Mouse (Mus musculus) urinary bladder, postnatal 25 days (tissue): Measurements from ENCODE around the gene Coro1a.
A peak's percentile ranks its signal among the peaks of the same experiment; 100 is the strongest.
"Not testable (repeated sequence)": the region's sequence is repeated elsewhere in the genome, so short reads cannot be mapped to it uniquely, and the experiment has no call there.

ENCODE experiments used
- DNase-seq: peaks from one replicate; pipeline ENCODE4 v3.0.0; 2022; ENCODE audit warnings: low spot score

Coro1a gene

DNA sequence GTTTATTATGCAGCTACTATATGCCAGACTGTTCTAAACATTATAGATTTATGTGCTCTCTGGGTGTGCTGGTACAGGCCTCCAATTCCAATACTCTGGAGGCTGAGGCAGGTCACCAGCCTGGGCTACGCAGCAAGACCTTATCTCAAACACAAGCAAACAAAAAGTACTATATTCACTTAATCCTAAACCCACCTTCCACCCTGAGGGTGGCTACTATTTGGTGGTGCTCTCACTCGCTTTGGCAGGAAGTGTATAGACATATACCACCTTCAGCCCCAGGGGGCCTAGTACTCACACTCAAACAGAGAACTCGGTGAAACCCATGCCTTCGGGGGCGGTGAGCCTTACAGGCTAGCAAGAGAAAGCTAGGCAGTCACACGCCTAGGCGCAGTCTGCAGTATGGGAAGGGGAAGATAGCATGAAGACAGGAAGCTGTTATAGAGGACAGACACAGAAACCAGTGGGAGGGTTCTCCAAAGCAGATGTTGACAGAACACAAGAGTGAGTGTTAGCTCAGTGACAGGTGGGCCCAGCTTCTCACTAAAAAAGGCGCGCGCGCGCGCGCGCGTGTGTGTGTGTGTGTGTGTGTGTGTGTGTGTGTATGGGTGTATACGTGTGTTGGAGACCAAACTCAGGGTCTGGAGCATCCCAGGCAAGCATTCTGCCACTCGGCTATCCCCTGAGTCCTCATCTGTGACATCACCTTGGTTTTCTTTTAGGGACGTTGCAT lies at the start of gene Coro1a:
Gene Coro1a, minus strand, starts transcription at position 346 of the 733 bp plus-strand sequence.
- DNase-seq: no peak

DNA sequence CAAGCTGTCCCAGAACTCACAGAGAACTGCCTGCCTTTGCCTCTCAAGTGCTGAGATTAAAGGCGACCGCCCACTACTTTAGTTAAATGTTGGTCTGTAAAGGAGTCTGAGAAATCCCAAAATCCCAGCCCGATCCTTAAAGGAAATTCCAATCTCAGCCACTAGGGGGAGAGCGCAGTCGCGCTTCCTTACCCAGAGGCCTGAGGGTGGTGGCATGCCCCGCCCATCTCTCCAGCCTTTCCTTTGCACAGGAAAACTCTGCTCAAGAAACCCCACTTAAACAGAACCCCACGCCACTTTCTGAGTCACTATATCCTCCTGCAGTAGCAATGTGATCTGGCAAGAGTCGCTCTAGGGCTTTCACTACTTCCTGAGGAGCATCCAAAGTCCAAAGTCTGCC lies 47.3 kb upstream of the Coro1a start:
- DNase-seq: peak; percentile 66

DNA sequence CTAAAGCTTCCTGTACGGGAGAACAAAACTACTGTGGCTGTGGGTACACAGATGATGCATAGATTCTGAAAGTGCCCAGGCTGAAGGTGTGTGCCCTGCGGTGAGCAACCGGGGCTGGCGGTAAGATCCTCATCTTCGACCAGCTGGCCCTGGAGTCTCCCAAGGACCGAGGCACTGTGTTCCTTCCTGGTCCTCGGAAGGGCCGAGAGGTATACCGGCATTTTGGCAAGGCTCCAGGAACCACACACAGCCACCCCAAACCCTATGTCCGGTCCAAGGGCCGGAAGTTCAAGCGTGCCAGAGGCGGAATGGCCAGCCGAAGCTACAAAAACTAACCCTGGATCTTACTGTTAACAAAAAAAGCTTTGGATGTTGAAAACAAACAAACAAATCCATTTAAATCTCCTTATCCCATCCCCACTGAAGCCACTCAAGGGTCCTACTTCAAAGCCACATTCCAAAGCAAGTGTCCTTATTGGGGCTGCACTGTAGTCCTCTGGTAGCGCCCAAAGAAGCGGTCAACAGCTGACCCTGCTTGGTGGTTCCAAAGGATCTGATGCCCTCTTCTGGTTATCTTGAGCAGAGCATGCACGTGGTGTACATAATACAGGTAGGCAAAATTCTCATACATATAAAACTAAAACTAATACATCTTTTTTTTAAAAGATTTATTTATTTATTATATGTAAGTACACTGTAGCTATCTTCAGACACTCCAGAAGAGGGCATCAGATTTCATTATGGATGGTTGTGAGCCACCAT lies 42.2 kb upstream of the Coro1a start:
- DNase-seq: no peak

- no peak for DNase-seq
Measured at GRCm38 (mm10) chr7:126748824-126749223, 41.2 kb upstream of the Coro1a start.

GRCm38 (mm10) chr7:126746798-126747197 lies 39.2 kb upstream of the Coro1a start:
- DNase-seq: no peak

- DNase-seq: no peak
Measured at GRCm38 (mm10) chr7:126746066-126746465, 38.5 kb upstream of the Coro1a start.

- DNase-seq: no peak
Measured at GRCm38 (mm10) chr7:126741964-126742482, 34.4 kb upstream of the Coro1a start.

DNA sequence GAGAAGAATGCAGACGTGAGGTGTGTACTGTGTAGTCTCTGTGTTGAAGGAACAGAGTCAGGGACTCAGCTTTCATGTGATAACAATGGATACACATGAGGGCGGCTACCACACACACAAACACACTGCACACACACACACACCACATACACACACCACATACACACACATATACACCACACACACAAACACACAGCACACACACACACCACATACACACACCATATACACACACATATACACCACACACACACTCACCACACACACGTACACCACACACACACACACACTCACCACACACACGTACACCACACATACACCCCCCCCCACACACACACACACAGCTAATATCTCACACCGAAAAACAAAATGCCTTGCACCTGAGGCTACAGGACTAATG lies 33.9 kb upstream of the Coro1a start:
- no peak for DNase-seq

- DNase-seq: no peak
Measured at GRCm38 (mm10) chr7:126740977-126741376, 33.4 kb upstream of the Coro1a start.

- DNase-seq: no peak
Measured at GRCm38 (mm10) chr7:126740132-126740735, 32.6 kb upstream of the Coro1a start.

GRCm38 (mm10) chr7:126739551-126739950 lies 32.0 kb upstream of the Coro1a start:
- DNase-seq: no peak

DNA sequence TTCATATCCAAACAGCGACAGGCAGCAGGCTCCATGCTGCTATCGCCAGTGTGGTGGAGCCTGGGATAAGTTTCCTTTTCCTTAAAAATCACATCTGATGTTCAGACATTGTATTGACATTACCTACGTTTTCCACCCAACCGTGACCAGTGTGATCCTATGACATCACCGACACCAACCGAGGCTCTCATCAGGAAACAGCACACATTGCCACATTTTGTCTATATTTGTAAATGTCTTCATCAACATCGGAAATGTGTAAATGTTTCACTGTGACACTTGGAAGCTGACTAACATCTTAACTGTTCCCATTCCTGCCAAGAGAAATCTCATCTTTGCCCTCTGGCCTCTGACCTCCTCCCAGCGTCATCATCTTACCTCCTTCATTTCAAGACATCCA lies 28.5 kb upstream of the Coro1a start:
- no peak for DNase-seq

DNA sequence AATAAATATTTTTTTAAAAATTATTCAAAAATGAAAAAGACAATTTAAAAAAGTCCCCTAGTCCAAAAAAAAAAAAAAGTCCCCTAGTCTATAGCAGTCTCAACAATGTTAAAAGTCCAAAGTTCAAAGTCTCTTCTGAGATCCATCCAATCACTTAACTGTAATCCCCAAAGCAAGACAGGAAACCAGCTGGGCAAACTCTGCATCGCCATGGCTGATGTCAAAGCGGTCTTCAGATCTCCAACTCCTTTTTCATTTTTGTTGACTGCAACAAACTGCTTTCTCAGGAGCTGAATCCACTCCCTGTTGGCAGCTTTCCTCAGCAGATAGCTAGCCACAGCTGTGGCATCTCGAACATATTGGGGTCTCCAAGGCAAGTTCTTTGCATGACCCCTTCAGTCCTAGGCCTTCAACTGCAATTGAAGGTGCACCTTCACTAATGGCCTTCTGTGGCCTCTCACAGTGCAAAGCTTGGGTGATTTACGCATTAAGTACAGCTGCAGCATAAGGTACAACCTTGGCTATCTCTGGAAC lies 22.7 kb upstream of the Coro1a start:
- DNase-seq: not testable (repeated sequence)

DNA sequence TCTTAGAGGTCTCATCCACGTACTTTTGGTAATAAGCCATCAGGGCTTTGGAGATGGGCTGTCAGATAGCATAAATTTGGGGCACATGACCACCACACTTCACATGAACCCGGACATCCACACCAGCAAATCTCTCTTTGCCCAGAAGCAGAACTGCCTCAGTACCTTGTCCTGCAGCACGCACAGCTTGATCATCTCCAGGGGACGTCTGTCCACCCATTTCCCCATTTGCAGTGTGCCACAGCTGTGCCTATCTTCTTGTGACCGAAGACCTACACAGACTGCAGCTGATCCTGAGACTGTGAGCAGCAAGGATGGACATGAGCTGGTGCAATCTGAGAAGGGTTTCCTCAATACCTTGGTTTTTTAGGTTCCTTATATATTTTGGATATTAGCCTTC lies 18.1 kb upstream of the Coro1a start:
- DNase-seq: no peak

- no peak for DNase-seq
Measured at GRCm38 (mm10) chr7:126725077-126725476, 17.5 kb upstream of the Coro1a start.

DNA sequence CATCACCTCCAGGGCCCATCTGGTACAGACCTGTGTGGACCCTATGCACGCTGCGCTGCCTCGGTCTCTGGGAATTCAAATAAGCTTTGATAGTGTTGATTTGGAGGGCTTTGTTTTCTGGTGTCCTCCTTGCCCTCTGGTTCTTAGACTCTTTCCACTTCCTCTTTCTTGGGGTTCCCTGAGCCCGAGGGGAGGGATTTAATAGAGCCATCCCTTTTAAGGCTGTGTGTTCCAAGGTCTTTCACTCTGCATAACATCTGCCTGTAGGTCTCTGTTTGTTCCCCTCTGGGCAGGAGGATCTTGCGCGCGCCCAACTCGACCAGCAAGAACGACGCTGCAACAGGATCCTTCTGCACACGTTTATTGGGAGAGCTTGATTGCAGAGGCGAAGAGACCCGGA lies 14.0 kb upstream of the Coro1a start:
- no peak for DNase-seq

DNA sequence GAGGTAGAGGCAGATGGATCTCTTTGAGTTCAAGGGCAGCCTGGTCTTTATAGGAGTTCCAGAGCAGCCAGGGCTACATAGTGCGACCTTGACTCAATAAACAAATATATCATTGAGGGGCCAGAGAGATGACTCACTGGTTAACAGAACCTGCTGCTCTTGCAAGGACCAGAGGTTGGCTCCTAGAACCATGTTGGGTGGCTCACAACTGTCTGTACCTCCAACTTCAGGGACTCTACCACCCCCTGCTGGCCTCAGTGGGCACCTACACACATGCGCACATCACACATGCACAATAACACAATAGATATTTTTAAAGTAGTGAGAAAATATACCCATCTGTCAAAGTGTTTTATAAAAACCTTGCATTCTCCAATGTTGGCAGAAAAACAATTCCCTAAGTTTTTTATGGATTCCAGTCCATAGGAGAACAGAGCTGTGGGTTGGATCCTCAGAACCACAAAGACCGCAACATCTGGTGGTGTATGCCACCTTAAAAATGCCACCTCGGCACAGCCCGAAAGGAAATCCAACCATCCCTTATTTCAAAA lies 11.3 kb upstream of the Coro1a start:
- no peak for DNase-seq

DNA sequence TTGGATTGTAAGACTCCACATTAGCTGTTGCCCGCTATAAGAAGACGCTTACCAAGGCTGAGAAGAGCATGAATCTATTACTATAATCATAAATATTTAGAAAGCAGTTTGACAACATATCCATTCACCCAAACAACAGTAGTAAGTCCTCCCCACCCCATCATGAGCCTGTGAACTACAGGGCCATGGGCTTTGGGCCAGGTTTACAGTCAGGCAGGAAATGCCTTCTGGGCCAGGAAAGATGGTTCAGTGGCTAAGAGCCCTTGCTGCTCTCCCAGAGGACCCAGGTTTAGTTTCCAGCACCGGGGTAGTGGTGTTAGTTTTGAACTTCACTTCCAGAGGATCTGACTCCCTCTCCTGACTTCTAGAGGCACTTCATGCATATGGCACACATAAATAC lies 10.0 kb upstream of the Coro1a start:
- no peak for DNase-seq

GRCm38 (mm10) chr7:126715679-126716078 lies 8.1 kb upstream of the Coro1a start:
- DNase-seq: no peak

DNA sequence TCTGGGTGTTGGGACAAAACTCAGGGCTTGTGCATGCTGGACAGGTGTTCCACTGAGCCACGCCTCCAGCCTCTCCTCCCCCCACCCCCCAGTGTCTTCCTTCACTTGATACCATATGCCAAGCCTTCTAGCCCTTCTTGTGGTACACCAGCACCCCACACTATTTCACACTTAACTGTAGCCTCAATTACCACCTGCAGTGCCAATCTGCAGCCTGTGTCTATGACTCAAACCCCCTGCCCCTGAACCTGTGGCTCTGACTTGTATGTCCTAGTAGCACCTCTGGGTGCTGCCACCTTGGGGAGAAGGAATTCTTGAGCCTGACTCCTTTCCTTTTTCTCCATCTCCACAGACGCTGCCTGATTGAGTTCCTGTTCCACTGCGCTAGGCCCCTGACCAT lies 4.3 kb upstream of the Coro1a start:
- no peak for DNase-seq

GRCm38 (mm10) chr7:126710266-126710665 lies 2.7 kb upstream of the Coro1a start:
- DNase-seq: no peak
